Mouse (Mus musculus): ENCODE results near the gene Gse1.

GRCm38 (mm10) chr8:120474496-120475235 lies 246.4 kb downstream of the Gse1 start:
- no peak for TF ChIP-seq CTCF (conservative IDR thresholded peaks at IDR 0.05; ENCODE audit: low read length)
- TF ChIP-seq POU5F1 (IDR thresholded peaks at IDR 0.05; ENCODE audit: borderline replicate concordance, low read length): no peak
- TF ChIP-seq NANOG (IDR thresholded peaks at IDR 0.05; ENCODE audit: borderline replicate concordance, low read length): no peak

Data from E14TG2a.4 (cell line).